Comparison of ENCODE assay signal across 8 mouse cellular contexts in the genomic region with DNA sequence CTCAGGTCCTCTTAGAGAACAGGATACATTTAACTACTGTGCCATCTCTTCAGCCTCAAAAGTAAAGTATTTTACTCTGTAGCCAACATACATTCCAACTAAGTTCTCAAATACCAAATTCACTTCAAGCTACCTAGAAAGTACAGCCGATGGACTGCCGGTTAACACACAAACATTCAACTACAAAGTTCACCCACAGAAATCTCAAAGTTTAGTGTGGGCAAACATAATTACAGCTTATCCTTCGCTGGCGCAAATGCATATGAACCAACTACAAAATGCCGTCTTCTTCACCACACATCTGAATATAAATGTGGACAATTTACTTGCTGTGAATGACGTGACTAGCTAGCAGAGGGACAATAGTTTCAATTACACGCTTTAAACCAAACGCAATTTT. TPM values are rescaled to one million over a fixed set of nuclear protein-coding genes. Genes with fewer than 3 reads are reported as not detected.
DNase-seq lines count a peak whose midpoint lies in the region; ATAC-seq and TF ChIP-seq lines count a peak whose summit lies in the region.

No protein-coding gene starts in this region.

- H3K9ac ChIP-seq in embryonic facial prominence, embryonic 12.5 days = peak overlapping the region; percentile 95
- H3K9ac ChIP-seq in intestine, embryonic 14.5 days (ENCODE audit: low read length) = peak overlapping the region; percentile 85

- 23% methylated on average over 8 of the region's 8 CpGs for WGBS in embryonic facial prominence, embryonic 12.5 days
- 21% methylated on average over 8 of the region's 8 CpGs for WGBS in intestine, embryonic 14.5 days

- TF ChIP-seq CTCF in left cerebral cortex, adult 2 months (IDR thresholded peaks at IDR 0.05) = no peak

- intact Hi-C loops in left cerebral cortex, adult 2 months (cut with DNase I) = no loop called here

- no peak for DNase-seq in left cerebral cortex, adult 2 months (ENCODE audit: extremely low spot score in 1 of 2, low spot score in 2 of 2)
- no peak for DNase-seq in left cerebral cortex, adult 9 months (ENCODE audit: low spot score in 2 of 2)
- DNase-seq in intestine, embryonic 14.5 days (ENCODE audit: low spot score) = no peak
- DNase-seq in layer of hippocampus, adult 9-10 months (ENCODE audit: low spot score) = no peak
- DNase-seq in left cerebral cortex, adult 8-10 months (ENCODE audit: low spot score in 2 of 2) = no peak
- no peak for DNase-seq in urinary bladder, adult 2 months (ENCODE audit: low spot score)

- TF ChIP-seq POLR2A in myocyte (IDR thresholded peaks at IDR 0.05; ENCODE audit: insufficient read length, low read depth) = no peak

- no peak overlapping the region; the same call in 1 of the 2 replicates for H3K27ac ChIP-seq in left cerebral cortex, adult 2 months
- no peak overlapping the region for H3K27ac ChIP-seq in embryonic facial prominence, embryonic 12.5 days
- no peak overlapping the region for H3K27ac ChIP-seq in intestine, embryonic 14.5 days (ENCODE audit: low read depth)

- peak overlapping the region; percentile 74 for H3K4me2 ChIP-seq in embryonic facial prominence, embryonic 12.5 days (replicated peaks)
- H3K4me2 ChIP-seq in intestine, embryonic 14.5 days (ENCODE audit: low read length) = peak overlapping the region; percentile 69
- peak overlapping the region; percentile 88 for H3K4me2 ChIP-seq in myocyte (ENCODE audit: low read depth)

- no peak for ATAC-seq in embryonic facial prominence, embryonic 12.5 days (ENCODE audit: insufficient number of reproducible peaks, insufficient read depth, low FRiP score, low TSS enrichment)
- no peak for ATAC-seq in intestine, embryonic 14.5 days (replicated peaks; ENCODE audit: low FRiP score, low TSS enrichment, low read depth)

- peaks cover 62% of the 10 kb centered on the region for H3K79me2 ChIP-seq in myocyte (ENCODE audit: control insufficient read depth, insufficient read depth)

- no peaks in the 10 kb centered on the region for H3K36me3 ChIP-seq in embryonic facial prominence, embryonic 12.5 days
- H3K36me3 ChIP-seq in intestine, embryonic 14.5 days (ENCODE audit: control insufficient read depth, insufficient read depth, low read length) = no peaks in the 10 kb centered on the region
- no peaks in the 10 kb centered on the region for H3K36me3 ChIP-seq in myocyte (ENCODE audit: control insufficient read depth, insufficient read depth)

- no peaks in the 10 kb centered on the region for H3K9me3 ChIP-seq in embryonic facial prominence, embryonic 12.5 days
- H3K9me3 ChIP-seq in intestine, embryonic 14.5 days (ENCODE audit: control insufficient read depth, low read length) = no peaks in the 10 kb centered on the region

- peaks cover 14% of the 10 kb centered on the region for H3K4me1 ChIP-seq in embryonic facial prominence, embryonic 12.5 days
- H3K4me1 ChIP-seq in intestine, embryonic 14.5 days (replicated peaks; ENCODE audit: control insufficient read depth, insufficient read depth, low read length) = peaks cover 17% of the 10 kb centered on the region

- H3K4me3 ChIP-seq in left cerebral cortex, adult 2 months = peak overlapping the region; percentile 97
- peak overlapping the region; percentile 94 for H3K4me3 ChIP-seq in embryonic facial prominence, embryonic 12.5 days
- H3K4me3 ChIP-seq in intestine, embryonic 14.5 days (ENCODE audit: low read depth, low read length) = peak overlapping the region; percentile 88
- peak overlapping the region; percentile 48 for H3K4me3 ChIP-seq in myocyte

- peak overlapping the region; percentile 65 for H3ac ChIP-seq in myocyte (ENCODE audit: control insufficient read depth, insufficient read length)

- no peaks in the 10 kb centered on the region for H3K27me3 ChIP-seq in embryonic facial prominence, embryonic 12.5 days
- no peaks in the 10 kb centered on the region for H3K27me3 ChIP-seq in intestine, embryonic 14.5 days (replicated peaks; ENCODE audit: control insufficient read depth, insufficient read depth, low read length)
- H3K27me3 ChIP-seq in myocyte (ENCODE audit: control insufficient read depth, insufficient read depth, insufficient read length) = no peaks in the 10 kb centered on the region

TF ChIP-seq in myocyte, 11 proteins besides CTCF, POLR2A, EP300 and RAD21:
- no peak for TF ChIP-seq E2F4 (IDR thresholded peaks at IDR 0.05; ENCODE audit: insufficient read depth)
- no peak for TF ChIP-seq SRF (IDR thresholded peaks at IDR 0.05; ENCODE audit: control insufficient read depth, insufficient read length, low read depth)
- no peak for TF ChIP-seq TCF3 (IDR thresholded peaks at IDR 0.05; ENCODE audit: insufficient read length, low read depth)
- no peak for TF ChIP-seq REST (IDR thresholded peaks at IDR 0.05; ENCODE audit: insufficient read depth, insufficient read length)
- TF ChIP-seq MYOD1 (IDR thresholded peaks at IDR 0.05; ENCODE audit: control insufficient read depth in 1 of 3, insufficient read length in 2 of 3, low read depth in 2 of 3) = no peak
TF ChIP-seq in myocyte: peak in this region for 0.

RNA-seq across cellular contexts. Expression of gene Smurf2, which starts 1.6 kb away (rescaled TPM):
- 10 to 100 TPM; 25.7 to 28.3 TPM for total RNA-seq in left cerebral cortex, adult 2 months (2021)
- 16.5 and 18.0 TPM in 2 replicates for polyA plus RNA-seq in embryonic facial prominence, embryonic 12.5 days (2016; fragmentation: Nextera tagmentation; extraction: Ambion mirVana)
- 17.1 and 19.2 TPM in 2 replicates for polyA plus RNA-seq in intestine, embryonic 14.5 days (2014; fragmentation: Nextera tagmentation; extraction: Ambion mirVana)
- polyA plus RNA-seq in myocyte (2012; fragmentation: generic; extraction: Trizol) = 11.5 TPM
- 10 to 100 TPM; 26.7 to 31.8 (median 29.4) TPM for total RNA-seq in left cerebral cortex, adult 8-10 months (2022)
- 16.0 and 21.6 TPM in 2 replicates for polyA plus RNA-seq in urinary bladder, adult 2 months (2012; rRNA removed)
